Mouse (Mus musculus) heart, embryonic 11.5 days (tissue): ENCODE data around the gene Ric8b. TPM values are rescaled to one million over a fixed set of nuclear protein-coding genes. Genes with fewer than 3 reads are reported as not detected.

ENCODE experiments used
- ATAC-seq: fragments of 200-750 bp; cut with Nextera tagmentation; replicated peaks from 2 replicates; pipeline ENCODE4 v1.8.0; 2017; ENCODE audit warnings: moderate library complexity; ENCODE audit not compliant: insufficient number of reproducible peaks, low FRiP score, low TSS enrichment
- H3K27ac ChIP-seq: fragments of 300-500 bp; sonication (generic); 2 replicates; pipeline ENCODE4 v1.5.1; 2014; ENCODE audit warnings: mild to moderate bottlenecking, low read depth, low read length
- H3K27me3 ChIP-seq: fragments of 300-500 bp; sonication (generic); 2 replicates; pipeline ENCODE4 v1.6.1; 2014; ENCODE audit warnings: mild to moderate bottlenecking, low read length, mixed read lengths; ENCODE audit not compliant: control insufficient read depth, insufficient read depth
- H3K36me3 ChIP-seq: fragments of 300-500 bp; sonication (generic); 2 replicates; pipeline ENCODE4 v1.6.1; 2014; ENCODE audit warnings: mild to moderate bottlenecking, low read length, moderate library complexity, mixed read lengths; ENCODE audit not compliant: control insufficient read depth, insufficient read depth
- H3K4me1 ChIP-seq: fragments of 300-500 bp; sonication (generic); 2 replicates; pipeline ENCODE4 v1.6.1; 2014; ENCODE audit warnings: low read length; ENCODE audit not compliant: control insufficient read depth, insufficient read depth
- H3K4me2 ChIP-seq: fragments of 300-500 bp; sonication (generic); 2 replicates; pipeline ENCODE4 v1.6.1; 2014; ENCODE audit warnings: mild to moderate bottlenecking, moderate library complexity
- H3K4me3 ChIP-seq: fragments of 300-500 bp; sonication (generic); 2 replicates; pipeline ENCODE4 v1.5.1; 2014; ENCODE audit warnings: low read depth, low read length
- H3K9ac ChIP-seq: fragments of 300-500 bp; sonication (generic); 2 replicates; pipeline ENCODE4 v1.6.1; 2014; ENCODE audit warnings: mild to moderate bottlenecking, low read depth, low read length, moderate library complexity
- H3K9me3 ChIP-seq: fragments of 300-500 bp; sonication (generic); replicated peaks from 2 replicates; pipeline ENCODE4 v1.6.1; 2016; ENCODE audit warnings: low read length; ENCODE audit not compliant: control insufficient read depth
- WGBS: fragments of 180-500 bp; shearing (Covaris S2); extraction: QIAGEN DNeasy Blood & Tissue Kit; methylation state at CpG from one replicate; pipeline ENCODE4 v1.1.7; 2014; ENCODE audit not compliant: insufficient replicate concordance; 5-methylcytosine and 5-hydroxymethylcytosine counted together
- polyA plus RNA-seq: library from polyadenylated mRNA; unstranded; fragments of >200 nt; fragmentation: Nextera tagmentation; extraction: Ambion mirVana; gene quantifications from 2 replicates; pipeline ENCODE4 v1.2.1, GENCODE M21; 2014

The Ric8b gene
- polyA plus RNA-seq: 17.1 and 18.9 TPM in 2 replicates

GRCm38 (mm10) chr10:84916810-84917730 lies at the start of gene Ric8b:
Gene Ric8b (plus strand): TSS chr10:84917616.
- ATAC-seq: peak; percentile 96

GRCm38 (mm10) chr10:84871285-84871684 lies 46.1 kb upstream of the Ric8b start:
- H3K4me3 ChIP-seq: no peak overlapping the region
- H3K9me3 ChIP-seq: no peaks in the 10 kb centered on the region
- no peaks in the 10 kb centered on the region for H3K36me3 ChIP-seq
- ATAC-seq: no peak
- 0 out of 2 replicates have a peak, but pooled peaks cover 13% of the 10 kb centered on the region for H3K27me3 ChIP-seq
- WGBS: 71% methylated on average over 12 of the region's 12 CpGs
- no peak overlapping the region for H3K27ac ChIP-seq
- H3K4me1 ChIP-seq: no peaks in the 10 kb centered on the region
- no peak overlapping the region for H3K9ac ChIP-seq
- H3K4me2 ChIP-seq: no peak overlapping the region

More at GRCm38 (mm10) chr10:84916810-84917730, at the start of gene Ric8b:
- Histone ChIP-seq H3K27me3 (no peaks in the 10 kb centered on the region), H3K4me1 (peaks cover 8% of the 10 kb centered on the region), H3K36me3 (no peaks in the 10 kb centered on the region), H3K4me2 (peak within 1 kb of the TSS; percentile 87), H3K9me3 (no peaks in the 10 kb centered on the region), H3K4me3 (peak within 1 kb of the TSS; percentile 88), H3K9ac (peak within 1 kb of the TSS; percentile 83), H3K27ac (peak within 1 kb of the TSS; percentile 95)
- WGBS: 1% methylated on average over 50 of the region's 51 CpGs

- no peak overlapping the region for H3K27ac ChIP-seq
- H3K9ac ChIP-seq: no peak overlapping the region
- H3K4me1 ChIP-seq: no peaks in the 10 kb centered on the region
- H3K4me3 ChIP-seq: no peak overlapping the region
- no peaks in the 10 kb centered on the region for H3K36me3 ChIP-seq
- ATAC-seq: no peak
- no peak overlapping the region for H3K4me2 ChIP-seq
- H3K27me3 ChIP-seq: 0 out of 2 replicates have a peak, but pooled peaks cover 12% of the 10 kb centered on the region
- WGBS: 74% methylated on average over 4 of the region's 4 CpGs
- no peaks in the 10 kb centered on the region for H3K9me3 ChIP-seq
These were observed 45.5 kb upstream of the Ric8b start for GRCm38 (mm10) chr10:84871921-84872320.

GRCm38 (mm10) chr10:84879823-84880571 lies 37.4 kb upstream of the Ric8b start:
- 77% methylated on average over 9 of the region's 9 CpGs for WGBS
- Histone ChIP-seq H3K27ac (no peak overlapping the region), H3K4me3 (no peak overlapping the region), H3K9ac (no peak overlapping the region), H3K36me3 (no peaks in the 10 kb centered on the region), H3K9me3 (no peaks in the 10 kb centered on the region), H3K4me2 (no peak overlapping the region), H3K27me3 (0 out of 2 replicates have a peak, but pooled peaks cover 3% of the 10 kb centered on the region), H3K4me1 (no peaks in the 10 kb centered on the region)
- ATAC-seq: no peak

GRCm38 (mm10) chr10:84882528-84882927 lies 34.9 kb upstream of the Ric8b start:
- Histone ChIP-seq H3K4me1 (no peaks in the 10 kb centered on the region), H3K27ac (no peak overlapping the region), H3K27me3 (0 out of 2 replicates have a peak, but pooled peaks cover 3% of the 10 kb centered on the region), H3K36me3 (no peaks in the 10 kb centered on the region), H3K4me3 (no peak overlapping the region), H3K9me3 (no peaks in the 10 kb centered on the region), H3K9ac (no peak overlapping the region), H3K4me2 (no peak overlapping the region)
- no peak for ATAC-seq
- WGBS: 74% methylated on average over 2 of the region's 2 CpGs

GRCm38 (mm10) chr10:84885341-84885884 lies 32.0 kb upstream of the Ric8b start:
- WGBS: 63% methylated on average over 5 of the region's 5 CpGs
- H3K27me3 ChIP-seq: 0 out of 2 replicates have a peak, but pooled peaks cover 3% of the 10 kb centered on the region
- no peak overlapping the region for H3K27ac ChIP-seq
- no peak overlapping the region for H3K4me3 ChIP-seq
- no peak for ATAC-seq
- H3K9ac ChIP-seq: no peak overlapping the region
- H3K4me2 ChIP-seq: no peak overlapping the region
- H3K9me3 ChIP-seq: no peaks in the 10 kb centered on the region
- no peaks in the 10 kb centered on the region for H3K4me1 ChIP-seq
- H3K36me3 ChIP-seq: no peaks in the 10 kb centered on the region

GRCm38 (mm10) chr10:84886221-84886627 lies 31.2 kb upstream of the Ric8b start:
- H3K4me3 ChIP-seq: no peak overlapping the region
- WGBS: 25% methylated on average over 6 of the region's 6 CpGs
- H3K27ac ChIP-seq: no peak overlapping the region
- 0 out of 2 replicates have a peak, but pooled peaks cover 3% of the 10 kb centered on the region for H3K27me3 ChIP-seq
- no peaks in the 10 kb centered on the region for H3K9me3 ChIP-seq
- no peak overlapping the region for H3K9ac ChIP-seq
- no peaks in the 10 kb centered on the region for H3K4me1 ChIP-seq
- 0 out of 2 replicates have a peak, but pooled peaks have one; percentile 35 for ATAC-seq
- H3K4me2 ChIP-seq: no peak overlapping the region
- H3K36me3 ChIP-seq: no peaks in the 10 kb centered on the region

GRCm38 (mm10) chr10:84886785-84887184 lies 30.6 kb upstream of the Ric8b start:
- WGBS: 73% methylated on average over 8 of the region's 8 CpGs
- H3K4me2 ChIP-seq: no peak overlapping the region

More at GRCm38 (mm10) chr10:84886785-84887184, 30.6 kb upstream of the Ric8b start:
- H3K36me3 ChIP-seq: no peaks in the 10 kb centered on the region
- H3K4me1 ChIP-seq: no peaks in the 10 kb centered on the region
- H3K9me3 ChIP-seq: no peaks in the 10 kb centered on the region
- no peak overlapping the region for H3K4me3 ChIP-seq
- H3K27me3 ChIP-seq: 0 out of 2 replicates have a peak, but pooled peaks cover 3% of the 10 kb centered on the region
- H3K9ac ChIP-seq: no peak overlapping the region
- no peak overlapping the region for H3K27ac ChIP-seq
- ATAC-seq: no peak
